Comparison of ENCODE assay signal across 18 mouse cellular contexts in the genomic region with DNA sequence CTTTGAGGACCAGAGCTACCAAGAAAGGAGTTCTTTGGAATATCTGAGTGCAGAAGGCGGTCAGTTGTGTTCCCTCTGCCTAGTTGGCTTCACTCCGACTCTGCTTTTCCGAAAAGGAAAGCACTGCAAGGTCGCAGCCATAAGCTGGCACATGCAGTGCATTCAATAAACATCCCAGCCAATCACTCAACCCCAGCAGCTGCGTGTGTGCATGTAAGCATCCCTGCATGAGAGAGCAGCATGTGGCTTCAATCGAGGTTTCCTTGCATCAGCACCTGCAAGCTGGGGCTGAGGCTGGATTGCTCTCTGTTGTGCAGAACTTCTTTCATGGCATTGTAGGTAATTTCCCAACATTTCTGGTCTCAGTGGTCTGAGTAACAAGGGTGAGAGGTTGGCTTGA.
DNase-seq lines count a peak whose midpoint lies in the region; ATAC-seq lines count a peak whose summit lies in the region.
"Had no signal": no experiment of that assay in that cellular context is flagged by ENCODE, and none has a peak within 500 bp of the region (broad histone marks: within the 10 kb centered on the region; RNA-seq: fewer than 3 reads in every experiment).

No protein-coding gene starts in this region.

- H3K9me3 ChIP-seq in embryonic facial prominence, embryonic 11.5 days (replicated peaks; ENCODE audit: control insufficient read depth, low read length), result no peaks in the 10 kb centered on the region
- no peaks in the 10 kb centered on the region for H3K9me3 ChIP-seq in embryonic facial prominence, embryonic 10.5 days

- no peak overlapping the region for H3K4me2 ChIP-seq in embryonic facial prominence, embryonic 11.5 days (ENCODE audit: low read depth, low read length)
- H3K4me2 ChIP-seq: liver, embryonic 11.5 days had no signal

- no peaks in the 10 kb centered on the region for H3K36me3 ChIP-seq in embryonic facial prominence, embryonic 11.5 days (replicated peaks; ENCODE audit: control insufficient read depth, insufficient read depth, low read depth, low read length)
- H3K36me3 ChIP-seq in embryonic facial prominence, embryonic 10.5 days (replicated peaks), result no peaks in the 10 kb centered on the region

- no peak overlapping the region for H3K9ac ChIP-seq in embryonic facial prominence, embryonic 11.5 days (replicated peaks; ENCODE audit: low read length)

- H3K27me3 ChIP-seq in embryonic facial prominence, embryonic 11.5 days (ENCODE audit: control insufficient read depth, insufficient read depth, low read length), result no peaks in the 10 kb centered on the region
- no peaks in the 10 kb centered on the region for H3K27me3 ChIP-seq in embryonic facial prominence, embryonic 10.5 days (replicated peaks; ENCODE audit: low read depth, poor library complexity, severe bottlenecking)

- H3K4me3 ChIP-seq in embryonic facial prominence, embryonic 11.5 days (ENCODE audit: low read depth, low read length), result no peak overlapping the region
- H3K4me3 ChIP-seq in embryonic facial prominence, embryonic 10.5 days, result no peak overlapping the region
- H3K4me3 ChIP-seq: erythroblast, embryonic 14.5 days; megakaryocyte, embryonic 14.5 days; myocyte had no signal

- no peak overlapping the region for H3K27ac ChIP-seq in embryonic facial prominence, embryonic 11.5 days (replicated peaks; ENCODE audit: low read depth, low read length)
- no peak overlapping the region for H3K27ac ChIP-seq in embryonic facial prominence, embryonic 10.5 days (replicated peaks)

- ATAC-seq in embryonic facial prominence, embryonic 11.5 days (replicated peaks; ENCODE audit: insufficient number of reproducible peaks, low FRiP score, low TSS enrichment, low read depth), result 0 out of 2 replicates have a peak, but pooled peaks have one; percentile 29
- ATAC-seq: CD4-positive, CD25-positive, alpha-beta regulatory T cell, adult 4 months had no signal

- 58% methylated on average over 6 of the region's 6 CpGs for WGBS in embryonic facial prominence, embryonic 11.5 days
- 64% methylated on average over 6 of the region's 6 CpGs for WGBS in embryonic facial prominence, embryonic 10.5 days

- DNase-seq in embryonic facial prominence, embryonic 11.5 days (ENCODE audit: low spot score), result peak; percentile 39
- DNase-seq in embryonic facial prominence, embryonic 10.5 days (ENCODE audit: low spot score), result no peak
- peak; percentile 29 for DNase-seq in left cerebral cortex, postnatal 4 days
- DNase-seq in left cerebral cortex, postnatal 10 days (ENCODE audit: extremely low spot score in 1 of 2, low spot score in 2 of 2), result no peak
- peak; percentile 31 for DNase-seq in 3T3-L1 (ENCODE audit: low read depth, low spot score)
- DNase-seq in NIH3T3 (ENCODE audit: low read depth), result peak; percentile 51
- no peak for DNase-seq in spleen, postnatal 4 days (ENCODE audit: low spot score in 2 of 2)
- DNase-seq: cerebellum, adult 18-20 months; kidney, adult 2 months; kidney, postnatal 25 days; layer of hippocampus, adult 9-11 months; right cerebral cortex, postnatal 4 days; thymus, adult 18-20 months had no signal

- no peaks in the 10 kb centered on the region; the same call in 1 of the 2 replicates for H3K4me1 ChIP-seq in embryonic facial prominence, embryonic 11.5 days (ENCODE audit: control insufficient read depth, insufficient read depth, low read length)
- H3K4me1 ChIP-seq in embryonic facial prominence, embryonic 10.5 days, result peaks cover 5% of the 10 kb centered on the region; the same call in 1 of the 2 replicates
- H3K4me1 ChIP-seq: megakaryocyte, embryonic 14.5 days had no signal

- intact Hi-C loops in left cerebral cortex, postnatal 4 days (cut with DNase I), result no loop called here
- intact Hi-C loops in left cerebral cortex, postnatal 10 days (cut with DNase I), result no loop called here

Comparison
In these comparisons a context has a peak if more than half of its experiments do, and no peak if none do; other contexts are left out.
1. DNase-seq: peak in embryonic facial prominence, embryonic 11.5 days (single experiment), left cerebral cortex, postnatal 4 days (single experiment), 3T3-L1 (single experiment) and NIH3T3 (single experiment); none in embryonic facial prominence, embryonic 10.5 days (single experiment), left cerebral cortex, postnatal 10 days (0 of 2) and spleen, postnatal 4 days (0 of 2).